Mouse (Mus musculus) cerebellum, adult 18-20 months (tissue): ENCODE measurements around the gene Dnah14.
A peak's percentile ranks its signal among the peaks of the same experiment; 100 is the strongest.
"Not testable (repeated sequence)": the region's sequence is repeated elsewhere in the genome, so short reads cannot be mapped to it uniquely, and the experiment has no call there.

ENCODE experiments used
- DNase-seq, 2 experiments: peaks; one replicate each; pipeline ENCODE4 v3.0.0; 2021

Dnah14 gene

GRCm38 (mm10) chr1:181611118-181611517 lies 34.8 kb downstream of the Dnah14 start:
- no peak for DNase-seq

GRCm38 (mm10) chr1:181615866-181616491 lies 39.6 kb downstream of the Dnah14 start:
- peak; percentile 72 to 75 for DNase-seq

GRCm38 (mm10) chr1:181617332-181617731 lies 41.0 kb downstream of the Dnah14 start:
- DNase-seq = peak in 1 of 2 experiments; percentile 20

GRCm38 (mm10) chr1:181623149-181623680 lies 46.9 kb downstream of the Dnah14 start:
- DNase-seq = no peak

GRCm38 (mm10) chr1:181624876-181625275 lies 48.5 kb downstream of the Dnah14 start:
- DNase-seq = no peak

GRCm38 (mm10) chr1:181628276-181628675 lies 51.9 kb downstream of the Dnah14 start:
- DNase-seq = no peak

GRCm38 (mm10) chr1:181631371-181631770 lies 55.0 kb downstream of the Dnah14 start:
- DNase-seq = no peak

GRCm38 (mm10) chr1:181637997-181638713 lies 61.8 kb downstream of the Dnah14 start:
- peak in 1 of 2 experiments; percentile 4 for DNase-seq

GRCm38 (mm10) chr1:181640383-181640782 lies 64.0 kb downstream of the Dnah14 start:
- no peak for DNase-seq

GRCm38 (mm10) chr1:181647467-181647866 lies 71.1 kb downstream of the Dnah14 start:
- peak in 1 of 2 experiments; percentile 2 for DNase-seq

GRCm38 (mm10) chr1:181653481-181653880 lies 77.1 kb downstream of the Dnah14 start:
- DNase-seq = no peak

GRCm38 (mm10) chr1:181656421-181656820 lies 80.1 kb downstream of the Dnah14 start:
- peak in 1 of 2 experiments; percentile 4 for DNase-seq

- no peak for DNase-seq
Measured at GRCm38 (mm10) chr1:181666801-181667200, 90.4 kb downstream of the Dnah14 start.

- DNase-seq = no peak
Measured at GRCm38 (mm10) chr1:181694729-181695498, 118.6 kb downstream of the Dnah14 start.

GRCm38 (mm10) chr1:181728707-181729106 lies 152.3 kb downstream of the Dnah14 start:
- DNase-seq = peak in 1 of 2 experiments; percentile 4

GRCm38 (mm10) chr1:181733517-181733916 lies 157.2 kb downstream of the Dnah14 start:
- no peak for DNase-seq

GRCm38 (mm10) chr1:181740259-181740658 lies 163.9 kb downstream of the Dnah14 start:
- no peak for DNase-seq

GRCm38 (mm10) chr1:181742251-181742885 lies 166.0 kb downstream of the Dnah14 start:
- no peak for DNase-seq

- DNase-seq = peak in 1 of 2 experiments; percentile 5
Measured at GRCm38 (mm10) chr1:181769392-181769791, 193.0 kb downstream of the Dnah14 start.

GRCm38 (mm10) chr1:181771871-181772270 lies 195.5 kb downstream of the Dnah14 start:
- no peak for DNase-seq

- DNase-seq = no peak
Measured at GRCm38 (mm10) chr1:181776541-181776940, 200.2 kb downstream of the Dnah14 start.

- DNase-seq = not testable (repeated sequence)
Measured at GRCm38 (mm10) chr1:181782600-181782999, 206.2 kb downstream of the Dnah14 start.

GRCm38 (mm10) chr1:181789952-181790351 lies 213.6 kb downstream of the Dnah14 start:
- no peak for DNase-seq
